Mouse (Mus musculus): Measurements from ENCODE around the gene Odf2. TPM values are rescaled to one million over a fixed set of nuclear protein-coding genes. Genes with fewer than 3 reads are reported as not detected.

Odf2 gene
- polyA plus RNA-seq, 2 experiments = 23.5 to 29.6 TPM

DNA sequence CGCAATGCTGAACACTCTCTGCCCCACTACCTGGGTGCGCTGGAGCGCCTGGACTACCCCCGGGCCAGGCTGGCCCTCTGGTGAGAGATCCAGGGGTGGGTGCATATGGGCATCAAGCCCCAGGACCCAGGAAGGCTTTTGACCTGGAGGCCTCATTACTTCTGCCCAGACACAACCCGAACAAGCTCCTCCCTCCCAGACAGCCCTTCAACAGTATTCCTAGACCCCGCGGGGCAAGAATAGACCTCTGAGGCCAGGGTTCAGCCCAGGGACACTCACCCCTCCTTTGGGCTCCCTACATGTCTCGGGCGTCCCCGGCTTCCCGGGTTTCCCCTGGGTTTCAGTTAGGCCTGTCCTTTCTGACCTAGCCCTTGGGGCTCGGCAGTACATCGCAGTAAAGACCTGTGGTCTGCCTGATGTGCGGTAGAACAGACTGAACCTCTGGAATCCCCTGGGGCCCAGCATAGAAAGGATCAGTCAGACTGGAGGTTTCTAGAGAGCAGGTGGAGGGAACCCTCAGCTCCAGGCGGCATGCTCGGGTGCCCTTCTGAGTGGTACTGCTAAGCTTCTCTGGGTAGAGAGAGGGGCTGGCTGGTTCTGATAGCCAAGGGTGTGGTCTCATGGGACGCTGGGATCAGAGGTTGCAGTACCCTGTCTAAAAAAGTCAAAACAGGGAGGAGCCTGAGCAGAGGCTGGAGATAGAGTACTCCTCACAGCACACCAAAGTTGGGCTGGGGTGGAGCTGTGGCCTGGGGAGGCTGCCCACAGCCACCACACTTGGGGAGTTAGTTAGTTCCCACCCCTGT is 19.2 kb upstream of the Odf2 start:
- peaks cover 38% of the 10 kb centered on the region for H3K36me3 ChIP-seq (replicated peaks; ENCODE audit: control insufficient read depth, insufficient read depth, low read depth)
- 1% methylated on average over 17 of the region's 17 CpGs for WGBS (ENCODE audit: insufficient replicate concordance)
- no peaks in the 10 kb centered on the region for H3K27me3 ChIP-seq (ENCODE audit: control insufficient read depth, insufficient read depth, low read length)
- H3K9me3 ChIP-seq (ENCODE audit: control insufficient read depth, low read length) = no peaks in the 10 kb centered on the region
- no peak for TF ChIP-seq CTCF (IDR thresholded peaks at IDR 0.05; ENCODE audit: low read depth)
- TF ChIP-seq EP300 (IDR thresholded peaks at IDR 0.05; ENCODE audit: low read depth) = peak; percentile 66
- peak; percentile 84 to 89 (median 87) for DNase-seq (ENCODE audit: low read depth in 3 of 3, low spot score in 3 of 3)
- peak overlapping the region; percentile 90 for H3K4me2 ChIP-seq (ENCODE audit: low read depth)
- H3K4me1 ChIP-seq (replicated peaks; ENCODE audit: control insufficient read depth in 2 of 2, insufficient read depth in 2 of 2, low read length in 1 of 2) = peaks cover 13% of the 10 kb centered on the region in 2 experiments
- peak overlapping the region; percentile 68 to 91 for H3K4me3 ChIP-seq (ENCODE audit: insufficient read depth in 1 of 2, low read depth in 2 of 2, low read length in 2 of 2)
- peak overlapping the region; percentile 97 for H3K9ac ChIP-seq (replicated peaks)
- peak; percentile 90 for ATAC-seq (ENCODE audit: insufficient read depth)
- H3K27ac ChIP-seq = peak overlapping the region; percentile 94

GRCm38 (mm10) chr2:29872581-29873295 is 16.3 kb upstream of the Odf2 start:
- peaks cover 56% of the 10 kb centered on the region for H3K36me3 ChIP-seq (replicated peaks; ENCODE audit: control insufficient read depth, insufficient read depth, low read depth)
- no peaks in the 10 kb centered on the region for H3K9me3 ChIP-seq (ENCODE audit: control insufficient read depth, low read length)
- H3K27me3 ChIP-seq (ENCODE audit: control insufficient read depth, insufficient read depth, low read length) = no peaks in the 10 kb centered on the region
- H3K9ac ChIP-seq (replicated peaks) = no peak overlapping the region
- TF ChIP-seq EP300 (IDR thresholded peaks at IDR 0.05; ENCODE audit: low read depth) = no peak
- TF ChIP-seq CTCF (IDR thresholded peaks at IDR 0.05; ENCODE audit: low read depth) = no peak
- no peak overlapping the region for H3K27ac ChIP-seq
- ATAC-seq (ENCODE audit: insufficient read depth) (no peak), DNase-seq (ENCODE audit: low read depth in 3 of 3, low spot score in 3 of 3) (no peak)
- WGBS (ENCODE audit: insufficient replicate concordance) = 93% methylated on average over 10 of the region's 10 CpGs
- H3K4me3 ChIP-seq (ENCODE audit: insufficient read depth in 1 of 2, low read depth in 2 of 2, low read length in 2 of 2) = no peak overlapping the region
- H3K4me2 ChIP-seq (ENCODE audit: low read depth) = no peak overlapping the region; the same call in 1 of the 2 replicates
- peaks cover 13% of the 10 kb centered on the region in 2 experiments for H3K4me1 ChIP-seq (replicated peaks; ENCODE audit: control insufficient read depth in 2 of 2, insufficient read depth in 2 of 2, low read length in 1 of 2)

GRCm38 (mm10) chr2:29873801-29874200 is 15.2 kb upstream of the Odf2 start:
- 94% methylated on average over 4 of the region's 4 CpGs for WGBS (ENCODE audit: insufficient replicate concordance)
- ATAC-seq (ENCODE audit: insufficient read depth) (no peak), DNase-seq (ENCODE audit: low read depth in 3 of 3, low spot score in 3 of 3) (no peak)
- Histone ChIP-seq H3K27ac (no peak overlapping the region), H3K4me3 (ENCODE audit: insufficient read depth in 1 of 2, low read depth in 2 of 2, low read length in 2 of 2) (no peak overlapping the region), H3K4me1 (replicated peaks; ENCODE audit: control insufficient read depth in 2 of 2, insufficient read depth in 2 of 2, low read length in 1 of 2) (peaks cover 10 to 11% of the 10 kb centered on the region in 2 experiments), H3K36me3 (replicated peaks; ENCODE audit: control insufficient read depth, insufficient read depth, low read depth) (peaks cover 63% of the 10 kb centered on the region), H3K9me3 (ENCODE audit: control insufficient read depth, low read length) (no peaks in the 10 kb centered on the region), H3K4me2 (ENCODE audit: low read depth) (no peak overlapping the region), H3K27me3 (ENCODE audit: control insufficient read depth, insufficient read depth, low read length) (no peaks in the 10 kb centered on the region), H3K9ac (replicated peaks) (no peak overlapping the region)
- TF ChIP-seq CTCF (IDR thresholded peaks at IDR 0.05; ENCODE audit: low read depth) (no peak), EP300 (IDR thresholded peaks at IDR 0.05; ENCODE audit: low read depth) (no peak)

DNA sequence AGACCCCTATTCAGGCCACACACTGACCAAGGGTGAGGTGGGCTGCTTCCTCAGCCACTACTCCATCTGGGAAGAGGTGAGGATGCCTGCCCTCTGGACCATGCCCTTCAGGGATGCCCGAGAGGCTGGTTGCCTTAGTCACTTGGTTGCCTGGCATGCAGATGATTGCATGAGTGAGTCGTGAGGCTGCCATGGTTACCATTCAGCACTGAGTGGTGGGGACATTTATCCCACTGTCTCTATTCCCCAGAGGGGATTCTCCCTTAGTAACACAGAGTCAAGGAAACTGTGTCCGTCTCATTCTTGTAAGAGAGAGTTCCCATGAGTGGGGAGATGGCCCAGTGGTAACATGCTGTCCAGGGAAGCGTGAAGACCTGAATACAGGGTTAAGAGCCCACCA is 11.0 kb upstream of the Odf2 start:
- ATAC-seq (ENCODE audit: insufficient read depth) (no peak), DNase-seq (ENCODE audit: low read depth in 3 of 3, low spot score in 3 of 3) (no peak)
- Histone ChIP-seq H3K27me3 (ENCODE audit: control insufficient read depth, insufficient read depth, low read length) (no peaks in the 10 kb centered on the region), H3K9me3 (ENCODE audit: control insufficient read depth, low read length) (peaks cover 2% of the 10 kb centered on the region; the same call in 1 of the 2 replicates), H3K9ac (replicated peaks) (no peak overlapping the region), H3K4me2 (ENCODE audit: low read depth) (no peak overlapping the region), H3K4me1 (replicated peaks; ENCODE audit: control insufficient read depth in 2 of 2, insufficient read depth in 2 of 2, low read length in 1 of 2) (peaks cover 0 to 3% of the 10 kb centered on the region in 2 experiments; a peak in 1 of 4 replicates), H3K4me3 (ENCODE audit: insufficient read depth in 1 of 2, low read depth in 2 of 2, low read length in 2 of 2) (no peak overlapping the region), H3K27ac (no peak overlapping the region), H3K36me3 (replicated peaks; ENCODE audit: control insufficient read depth, insufficient read depth, low read depth) (peaks cover 58% of the 10 kb centered on the region)
- 87% methylated on average over 4 of the region's 4 CpGs for WGBS (ENCODE audit: insufficient replicate concordance)
- TF ChIP-seq CTCF (IDR thresholded peaks at IDR 0.05; ENCODE audit: low read depth) (no peak), EP300 (IDR thresholded peaks at IDR 0.05; ENCODE audit: low read depth) (no peak)

- WGBS (ENCODE audit: insufficient replicate concordance) = 79% methylated on average over 8 of the region's 8 CpGs
- Histone ChIP-seq H3K36me3 (replicated peaks; ENCODE audit: control insufficient read depth, insufficient read depth, low read depth) (peaks cover 46% of the 10 kb centered on the region), H3K4me1 (replicated peaks; ENCODE audit: control insufficient read depth in 2 of 2, insufficient read depth in 2 of 2, low read length in 1 of 2) (peaks cover 0 to 3% of the 10 kb centered on the region in 2 experiments; a peak in 1 of 4 replicates), H3K4me2 (ENCODE audit: low read depth) (no peak overlapping the region), H3K27ac (no peak overlapping the region), H3K4me3 (ENCODE audit: insufficient read depth in 1 of 2, low read depth in 2 of 2, low read length in 2 of 2) (no peak overlapping the region), H3K27me3 (ENCODE audit: control insufficient read depth, insufficient read depth, low read length) (no peaks in the 10 kb centered on the region), H3K9me3 (ENCODE audit: control insufficient read depth, low read length) (peaks cover 2% of the 10 kb centered on the region; the same call in 1 of the 2 replicates), H3K9ac (replicated peaks) (no peak overlapping the region)
- TF ChIP-seq EP300 (IDR thresholded peaks at IDR 0.05; ENCODE audit: low read depth) = no peak
- TF ChIP-seq CTCF (IDR thresholded peaks at IDR 0.05; ENCODE audit: low read depth) = no peak
- ATAC-seq (ENCODE audit: insufficient read depth) (no peak), DNase-seq (ENCODE audit: low read depth in 3 of 3, low spot score in 3 of 3) (no peak)
These were observed 9.8 kb upstream of the Odf2 start for GRCm38 (mm10) chr2:29879191-29879590.
